Mouse (Mus musculus) adrenal gland, postnatal 4 days (tissue): Measurements from ENCODE around the gene Gm19345. TPM values are rescaled to one million over a fixed set of nuclear protein-coding genes. Genes with fewer than 3 reads are reported as not detected.

Experiments
- DNase-seq, 2 experiments: peaks; one replicate each; pipeline ENCODE4 v3.0.0; 2021 to 2022; ENCODE audit warnings: low spot score in 2 of 2, mixed read lengths in 2 of 2
- long read RNA-seq, 2 experiments: library from polyadenylated mRNA; stranded (forward); transcript quantifications; one replicate each; pipeline ENCODE4 v2.0.0; 2021
- total RNA-seq, 2 experiments: library from RNA; stranded (reverse); gene quantifications; 2 replicates each; pipeline ENCODE4 v1.2.3; 2021

Gm19345 gene
- total RNA-seq = not detected
- long read RNA-seq, experiment 1 = 0 reads
- long read RNA-seq, experiment 2 = 0 reads

DNA sequence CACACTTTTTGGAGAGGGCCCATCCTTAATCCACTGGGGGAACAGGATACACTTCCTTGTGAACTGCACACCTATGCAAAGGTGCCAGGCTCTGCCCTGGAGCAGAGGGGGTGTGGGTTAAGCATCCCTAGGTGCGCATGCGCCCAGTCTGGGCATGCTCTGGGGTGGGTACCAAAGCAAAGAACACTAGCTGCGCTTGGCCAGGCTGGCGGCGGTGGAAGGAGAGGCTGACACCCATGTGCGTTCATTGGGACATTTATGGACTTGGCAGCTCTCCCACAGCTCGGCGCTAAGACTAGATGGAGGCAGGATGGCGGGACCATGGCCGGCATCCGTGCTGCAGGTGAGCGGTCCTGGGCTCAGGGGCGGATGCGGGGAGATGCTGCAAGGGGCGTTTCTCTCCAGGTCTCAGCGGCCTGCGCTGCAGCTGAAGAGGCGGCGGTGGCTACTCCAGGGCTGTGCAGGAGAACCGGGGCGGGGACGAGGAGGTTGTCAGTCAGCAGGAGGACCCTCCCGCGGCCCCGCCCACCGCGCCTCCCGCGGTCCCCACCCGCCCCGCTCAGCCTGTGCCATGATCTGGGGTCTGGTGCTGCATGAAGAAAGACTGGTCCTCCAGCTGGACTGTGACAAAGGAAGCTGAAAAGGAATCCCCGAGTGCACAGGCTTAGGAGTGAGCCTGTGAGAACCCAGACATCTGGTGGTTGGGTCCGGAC, at the start of gene Gm19345:
TSS of gene Gm19345 (plus strand) at position 146 of the 713 bp plus-strand sequence.
- no peak for DNase-seq

DNA sequence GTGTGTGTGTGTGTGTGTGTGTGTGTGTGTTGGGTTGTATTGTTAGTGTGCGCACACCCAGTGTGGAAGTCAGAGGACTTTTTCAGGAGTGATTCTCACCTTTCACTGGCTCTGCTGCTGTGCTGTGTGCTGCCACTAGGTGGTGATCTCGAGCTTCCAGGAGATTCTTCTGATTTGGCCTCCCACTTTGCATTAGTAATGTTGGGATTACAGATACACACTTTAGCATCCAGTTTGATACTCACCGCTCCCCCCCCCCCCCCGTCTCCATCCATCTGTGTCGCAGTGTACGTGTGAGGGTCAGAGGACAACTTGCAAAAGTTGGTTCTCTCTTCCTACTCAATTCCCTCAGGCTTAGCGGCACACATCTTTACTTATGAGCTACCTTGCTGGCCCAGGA, 48.8 kb upstream of the Gm19345 start:
- DNase-seq = peak in 1 of 2 experiments; percentile 62

DNA sequence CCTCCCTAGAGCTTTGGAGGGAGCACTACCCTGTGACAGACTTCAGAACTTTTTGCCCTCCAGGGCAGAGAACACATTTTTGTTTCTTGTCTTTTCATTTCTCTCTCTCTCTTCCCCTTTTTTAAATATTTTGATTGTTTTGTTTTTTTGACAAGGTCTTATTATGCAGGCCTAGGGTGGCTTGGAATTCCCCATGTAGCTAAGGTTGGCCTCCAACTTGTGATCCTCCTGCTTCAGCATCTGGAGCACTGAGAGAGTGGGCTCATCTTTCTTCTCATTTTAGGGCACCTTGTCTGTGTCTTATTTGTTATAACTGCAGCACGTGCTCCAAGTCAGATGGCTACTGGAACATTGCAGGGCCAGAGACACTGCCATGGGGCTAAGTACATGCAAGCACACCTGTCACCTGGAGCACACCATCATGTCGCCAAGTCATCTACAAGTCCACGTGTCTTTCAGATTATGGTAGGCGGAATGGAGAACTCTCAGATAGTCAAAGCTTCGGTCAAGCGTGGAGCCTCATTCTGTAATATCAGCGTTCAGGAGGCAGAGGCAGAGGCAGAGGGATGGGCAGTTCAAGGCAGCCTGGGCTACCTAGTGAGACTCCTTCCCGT, 45.3 kb upstream of the Gm19345 start:
- DNase-seq = no peak

DNA sequence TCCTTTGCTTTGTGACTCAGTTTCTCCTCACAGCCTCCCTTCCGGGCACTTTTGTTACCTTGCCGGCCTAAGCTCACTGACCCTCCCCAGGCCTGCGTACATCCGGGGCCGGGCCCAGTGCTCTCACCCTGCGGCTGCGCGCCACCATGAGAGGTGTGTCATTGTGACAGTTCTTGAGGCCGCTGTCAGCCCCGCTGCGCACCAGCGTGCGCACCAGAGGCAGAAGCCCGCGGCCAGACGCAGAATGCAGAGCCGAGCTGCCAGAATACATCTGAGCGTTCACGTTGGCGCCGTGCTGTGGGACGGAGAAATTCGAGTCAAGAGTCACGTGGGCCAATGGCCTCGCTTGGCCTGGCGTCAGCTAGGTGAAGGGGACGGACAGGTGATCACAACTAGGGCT, 42.4 kb upstream of the Gm19345 start:
- DNase-seq = no peak

DNA sequence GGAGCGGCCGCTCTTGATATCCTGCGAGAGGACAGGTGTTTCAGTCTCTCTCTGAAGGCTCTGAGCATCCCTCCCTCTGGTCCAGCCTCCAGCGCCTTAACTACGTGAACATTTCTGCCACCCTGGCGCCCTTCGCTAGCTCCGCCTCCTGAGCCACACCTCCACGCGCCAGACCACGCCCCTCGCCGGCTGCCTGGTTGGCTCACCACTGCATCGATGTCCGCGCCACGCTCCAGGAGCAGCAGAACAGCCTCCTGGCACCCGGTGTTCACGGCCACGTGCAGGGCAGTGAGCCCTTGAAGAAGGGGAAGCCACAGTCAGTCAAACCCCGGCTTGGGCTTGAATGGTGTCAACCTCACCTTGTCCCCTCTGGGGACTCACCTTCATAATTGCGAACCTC, 40.7 kb upstream of the Gm19345 start:
- DNase-seq = no peak

DNA sequence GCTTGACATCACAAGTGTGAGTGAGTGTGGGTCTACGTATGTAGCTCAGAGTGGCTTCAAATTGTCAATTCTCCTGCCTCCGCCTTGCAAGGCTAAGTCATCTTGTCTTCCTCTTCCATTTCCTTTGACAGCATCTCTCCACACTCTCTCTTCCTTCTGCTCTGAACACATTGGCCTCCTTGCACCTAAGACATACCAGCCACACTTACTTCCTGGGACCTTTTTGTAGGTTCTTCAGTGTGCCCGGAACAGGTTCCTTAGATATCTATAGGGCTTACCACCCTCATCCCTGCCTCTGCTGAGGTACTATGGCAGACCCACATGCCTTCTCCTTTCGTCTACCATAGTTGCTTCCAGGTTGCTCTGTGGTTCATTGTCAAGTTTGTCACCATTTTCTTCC, 38.6 kb upstream of the Gm19345 start:
- DNase-seq = no peak

DNA sequence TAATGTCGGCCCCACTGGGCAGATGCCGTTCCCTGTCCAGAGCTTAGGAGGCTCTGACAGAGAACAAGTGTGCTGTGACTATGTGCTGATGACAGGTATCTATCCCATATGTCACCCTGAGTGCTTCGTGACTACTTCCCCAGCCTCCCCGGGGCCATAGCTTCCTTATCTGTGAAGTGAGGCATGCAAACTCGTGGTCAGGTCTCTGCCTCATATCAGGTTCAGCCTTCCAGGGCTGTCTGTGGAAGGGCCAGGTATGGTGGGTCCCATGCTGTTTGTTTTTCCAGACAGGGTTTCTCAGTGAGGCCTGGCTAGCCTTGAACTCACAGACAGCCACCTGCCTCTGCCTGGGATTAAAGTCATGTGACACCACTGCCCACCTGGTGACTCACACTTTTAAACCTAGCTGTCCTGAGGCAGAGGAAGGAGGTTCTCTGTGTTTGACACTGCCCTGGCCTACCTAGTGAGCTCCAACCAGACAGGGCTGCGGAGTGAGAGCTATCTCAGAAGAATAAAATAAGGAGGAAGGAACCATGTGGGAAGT, 38.2 kb upstream of the Gm19345 start:
- DNase-seq = no peak

DNA sequence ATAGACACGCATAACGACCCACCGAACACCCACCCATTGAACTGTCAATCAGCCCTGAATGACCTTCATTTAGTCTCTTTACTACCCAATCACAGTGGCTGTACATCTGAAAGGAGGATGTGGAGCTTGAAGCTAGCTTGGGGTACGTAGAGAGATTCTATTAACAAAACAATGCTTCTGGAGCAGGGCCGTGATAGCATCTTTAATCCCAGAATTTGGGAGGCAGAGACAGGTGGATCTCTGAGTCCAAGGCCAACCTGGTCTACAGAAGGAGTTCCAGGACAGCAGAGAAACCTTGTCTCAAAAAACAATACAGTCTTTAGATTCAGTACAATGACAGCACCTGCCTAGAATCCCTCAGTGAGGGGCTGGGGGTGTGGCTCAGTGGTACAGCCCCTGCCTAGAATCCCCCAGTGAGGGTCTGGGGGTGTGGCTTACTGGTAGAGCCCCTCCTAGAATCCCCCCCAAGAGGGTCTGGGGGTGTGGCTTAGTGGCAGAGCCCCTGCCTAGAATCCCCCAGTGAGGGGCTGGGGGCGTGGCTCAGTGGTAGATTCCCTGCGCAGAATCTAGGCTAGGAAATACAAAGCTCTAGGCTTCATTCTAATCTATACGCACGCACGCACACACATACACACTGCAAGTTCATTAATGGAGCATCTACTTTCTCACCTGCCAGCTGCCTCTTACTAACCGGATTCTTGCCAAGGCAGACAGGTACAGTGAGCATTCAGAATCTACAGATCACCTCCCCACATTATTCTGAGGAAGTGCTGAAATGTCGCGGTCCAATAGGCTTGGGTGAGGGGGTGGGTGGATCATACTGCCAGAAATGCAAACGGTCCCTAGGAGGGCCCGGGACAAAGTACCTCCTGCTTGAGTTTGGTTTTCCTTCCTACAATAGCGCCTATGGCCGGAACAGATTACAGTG, 36.2 kb upstream of the Gm19345 start:
- DNase-seq = no peak

DNA sequence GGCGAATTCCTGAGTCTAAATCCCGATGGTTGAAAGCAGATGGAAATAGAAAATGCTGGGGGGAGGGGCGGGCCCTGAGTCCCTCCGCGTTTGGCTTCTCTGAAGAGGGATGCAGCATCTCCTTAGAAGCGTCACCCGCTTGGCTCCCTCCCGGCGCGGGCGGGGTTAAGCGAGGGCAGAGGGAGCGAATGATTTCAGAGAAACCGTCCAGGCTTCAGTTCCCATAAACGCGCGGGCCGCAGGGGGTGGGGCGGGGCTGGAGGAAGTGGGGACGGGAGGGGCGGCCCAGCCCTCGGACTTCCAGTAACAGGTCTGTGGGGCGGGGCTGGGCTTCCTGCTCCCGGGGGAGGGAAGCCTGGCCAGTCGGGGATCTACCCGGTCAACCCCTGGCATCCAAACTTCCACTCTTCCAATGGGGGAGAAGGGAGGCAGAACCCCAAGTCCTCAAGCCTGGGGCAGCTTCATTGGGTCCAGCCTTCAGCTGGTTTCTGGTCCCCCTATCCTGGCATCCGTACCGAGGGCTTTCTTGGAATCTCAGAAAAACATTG, 35.5 kb upstream of the Gm19345 start:
- DNase-seq = peak; percentile 52 to 80

DNA sequence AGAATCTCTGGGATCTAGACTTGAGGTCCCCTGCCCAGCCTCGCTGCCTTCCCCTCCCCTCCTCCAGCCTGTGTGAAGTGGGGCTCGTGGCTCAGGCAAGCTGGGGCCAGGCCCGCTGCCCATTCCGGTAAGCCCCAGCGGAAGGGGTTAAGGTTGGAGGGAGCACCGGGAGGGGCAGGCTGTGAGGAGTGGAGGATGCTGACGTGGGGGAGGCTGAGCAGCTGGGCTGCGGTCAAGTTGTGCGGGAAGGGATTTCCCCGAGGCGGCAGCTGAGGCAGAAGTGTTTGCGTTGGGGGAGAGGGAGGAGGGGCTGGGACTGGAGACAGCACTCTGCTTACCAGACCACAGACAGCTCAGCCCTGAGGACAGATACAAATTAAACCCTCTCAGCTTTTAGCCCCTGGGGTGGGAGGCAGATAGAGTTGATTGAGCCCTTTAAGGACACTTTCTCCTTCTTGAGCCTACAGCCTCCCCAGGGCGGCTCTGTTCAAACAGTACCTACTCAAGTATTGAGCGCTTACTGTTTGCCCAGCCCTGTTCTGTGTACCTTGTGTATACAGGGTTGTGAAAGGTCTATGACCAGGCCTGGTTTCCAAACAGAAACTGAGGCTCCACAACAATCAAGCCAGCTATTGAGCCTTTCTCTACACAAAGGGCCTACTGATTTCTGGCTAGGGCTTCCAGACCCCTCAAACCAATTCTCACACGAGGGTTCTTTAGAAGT, 34.3 kb upstream of the Gm19345 start:
- DNase-seq = peak in 1 of 2 experiments; percentile 35

DNA sequence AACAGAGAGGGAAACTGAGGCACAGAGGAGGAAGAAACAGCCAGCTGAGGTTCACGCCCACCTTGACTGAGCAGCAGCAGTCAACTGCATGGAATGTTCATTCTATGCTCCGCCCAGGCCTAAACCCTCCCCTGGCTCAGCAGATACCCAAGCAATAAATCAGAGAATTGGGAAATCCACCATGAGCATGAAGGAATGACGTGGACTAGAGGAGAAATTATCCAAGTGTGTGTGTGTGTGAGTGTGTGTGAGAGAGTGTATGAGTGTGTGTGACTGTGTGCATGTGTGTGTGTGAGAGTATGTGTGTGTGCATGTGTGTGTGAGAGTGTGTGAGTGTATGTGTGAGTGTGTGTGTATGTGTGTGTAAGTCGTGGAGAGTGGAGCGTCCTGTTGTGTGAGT, 33.4 kb upstream of the Gm19345 start:
- no peak for DNase-seq

DNA sequence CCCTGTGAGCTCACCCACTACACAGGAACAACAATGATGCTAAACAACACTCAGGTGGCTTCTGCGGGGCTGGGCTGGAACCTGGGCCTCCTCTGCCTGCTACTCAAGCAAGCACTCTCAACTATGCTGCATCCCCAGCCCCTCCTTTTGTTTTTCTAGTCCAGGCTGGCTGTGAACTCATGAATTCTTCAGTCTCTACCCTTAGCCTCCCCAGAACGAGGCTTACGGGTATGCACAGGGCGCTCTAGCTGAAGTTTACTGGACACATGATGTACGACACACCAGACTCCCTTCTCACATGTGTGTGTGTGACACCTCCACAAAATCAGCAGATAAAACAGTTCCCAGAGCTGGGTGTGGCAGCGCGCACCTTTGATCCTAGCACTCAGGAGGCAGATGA, 32.9 kb upstream of the Gm19345 start:
- no peak for DNase-seq

DNA sequence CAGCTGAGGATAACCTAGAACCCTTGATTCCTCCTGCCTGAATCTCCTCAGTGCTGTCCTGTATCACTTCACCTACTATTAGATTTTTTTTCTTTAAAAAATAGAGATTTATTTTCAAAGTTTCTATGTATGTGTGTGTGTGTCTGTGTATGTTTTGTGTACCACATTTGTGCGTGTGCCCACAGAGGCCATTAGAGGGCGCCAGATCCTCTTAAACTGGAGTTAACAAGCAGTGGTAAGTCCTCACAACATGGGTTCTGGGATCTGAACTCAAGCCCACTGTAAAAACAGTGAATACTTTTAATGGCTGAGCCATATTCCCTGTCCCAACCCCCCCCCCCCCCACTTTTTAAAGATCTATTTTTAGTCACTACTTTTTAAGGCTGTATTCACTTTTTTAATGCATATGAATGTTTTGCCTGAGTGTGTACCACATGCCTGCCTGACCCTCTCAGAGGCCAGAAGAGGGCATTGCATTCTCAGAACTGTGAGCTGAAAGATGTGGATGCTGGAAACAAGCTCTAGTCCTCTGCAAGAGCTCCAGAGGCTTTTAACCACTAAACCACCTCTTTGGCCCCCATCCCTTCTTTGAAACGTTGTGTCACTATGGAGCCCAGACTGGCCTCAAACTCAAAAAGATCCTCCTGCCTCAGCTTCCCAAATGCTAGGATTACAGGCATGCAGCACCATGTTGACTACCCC, 31.3 kb upstream of the Gm19345 start:
- no peak for DNase-seq

DNA sequence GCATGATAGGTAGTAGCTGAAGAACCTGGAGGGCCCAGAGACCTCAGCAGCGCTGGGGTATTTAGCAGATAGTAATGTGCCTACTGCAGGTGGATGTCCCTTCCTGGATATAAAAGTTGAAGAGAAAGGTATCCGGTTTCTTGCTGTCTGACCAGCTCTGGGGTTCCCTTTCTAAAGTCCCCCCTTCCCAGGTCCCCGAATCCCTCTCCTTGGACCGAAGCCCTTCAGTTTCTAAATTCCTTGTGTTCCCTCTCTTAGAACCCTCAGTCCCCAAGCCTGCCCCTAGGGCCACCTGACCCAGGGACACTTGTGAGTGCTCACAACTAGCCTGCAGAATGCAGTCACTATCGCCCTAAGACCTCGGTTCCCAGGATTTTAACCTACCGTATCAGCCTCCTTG, 30.2 kb upstream of the Gm19345 start:
- DNase-seq = no peak

DNA sequence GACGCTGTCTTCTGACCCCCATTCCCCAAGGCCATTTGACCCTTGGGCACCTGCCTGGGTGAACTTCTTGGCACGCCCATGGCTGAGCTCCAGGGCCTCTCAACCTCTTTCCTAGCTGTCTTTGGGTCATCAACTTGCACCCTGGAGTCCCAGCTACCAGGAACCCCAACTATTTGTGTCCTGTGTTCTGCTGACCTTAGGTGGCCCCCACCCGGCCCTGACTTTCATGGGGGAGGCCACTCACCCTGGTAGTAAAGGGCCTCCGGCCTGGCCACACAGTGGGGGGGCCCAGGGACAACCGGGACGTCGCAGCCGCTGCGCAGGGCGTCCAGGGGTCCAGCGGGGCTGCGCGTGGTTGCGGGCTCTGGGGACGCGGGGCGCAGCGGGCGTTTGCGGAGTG, 29.6 kb upstream of the Gm19345 start:
- DNase-seq = no peak

DNA sequence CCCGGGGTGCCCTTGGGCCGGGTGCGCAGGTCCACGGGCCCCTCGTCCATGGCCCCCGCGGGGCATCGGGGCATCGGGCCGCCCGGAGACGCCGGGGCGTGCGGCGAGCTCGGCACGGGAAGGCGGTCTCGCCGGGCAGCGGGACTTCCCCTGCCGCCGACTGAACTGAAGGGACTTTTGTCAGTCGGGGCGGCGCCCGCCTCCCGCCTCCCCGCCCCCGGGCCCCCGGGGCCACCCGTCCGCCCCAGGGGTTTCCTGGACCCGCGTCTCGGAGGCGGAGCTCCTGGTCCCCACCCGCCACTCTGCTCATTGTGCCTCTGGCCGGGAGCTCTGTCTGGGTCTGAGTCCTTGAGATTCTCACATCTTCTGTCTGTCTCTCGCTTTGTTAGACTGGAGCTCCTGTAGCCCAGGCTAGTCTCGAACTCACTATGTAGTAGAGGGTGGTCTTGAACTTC, 29.2 kb upstream of the Gm19345 start, which contains the start of gene Bcl3:
TSS of gene Bcl3 (minus strand) at position 167 of the 455 bp plus-strand sequence.
- DNase-seq = peak in 1 of 2 experiments; percentile 51

DNA sequence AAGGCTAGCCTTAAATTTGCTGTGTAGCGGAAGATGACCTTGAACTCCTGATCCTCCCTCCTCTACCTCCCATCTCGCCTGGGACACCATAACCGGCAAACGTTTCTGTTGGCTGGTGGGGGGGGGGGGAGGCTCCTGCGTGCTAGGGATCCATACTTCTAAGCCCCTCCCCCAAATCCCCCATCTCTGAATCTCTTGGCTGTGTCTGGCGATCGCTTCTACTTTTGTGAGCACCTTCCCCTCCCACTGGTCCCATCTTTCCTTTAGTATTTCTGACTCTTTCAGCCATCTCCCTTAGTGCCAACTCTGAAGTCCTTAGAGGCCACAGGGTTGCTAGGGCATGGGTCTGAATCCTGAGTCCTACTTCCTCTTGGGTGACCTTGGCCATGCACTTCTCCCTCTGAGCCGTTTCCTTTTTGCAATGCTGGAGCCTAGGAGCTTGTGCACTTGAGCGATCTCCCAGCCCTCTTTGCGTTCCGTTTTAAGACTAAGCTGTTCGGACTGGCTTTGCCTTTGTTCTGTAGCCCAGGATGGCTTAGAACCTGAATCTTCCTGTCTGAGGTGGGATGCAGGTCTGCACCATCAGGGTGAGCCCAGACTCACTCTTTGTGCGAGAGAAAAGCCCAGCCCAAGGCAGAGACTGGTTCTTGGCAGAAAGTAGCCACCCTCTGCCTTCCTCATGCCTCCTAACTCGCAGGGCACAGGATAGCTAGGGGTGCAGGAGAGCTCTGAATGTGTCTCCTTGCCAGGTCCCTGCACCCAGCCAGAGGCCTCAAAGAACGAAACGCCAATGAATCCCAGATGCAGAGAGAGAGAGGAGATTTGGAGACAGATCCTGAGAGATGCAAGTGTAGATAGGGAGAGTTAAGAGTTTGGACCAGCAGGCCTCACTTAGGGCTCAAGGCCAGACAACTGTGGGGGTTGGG, 28.3 kb upstream of the Gm19345 start:
- DNase-seq = no peak

DNA sequence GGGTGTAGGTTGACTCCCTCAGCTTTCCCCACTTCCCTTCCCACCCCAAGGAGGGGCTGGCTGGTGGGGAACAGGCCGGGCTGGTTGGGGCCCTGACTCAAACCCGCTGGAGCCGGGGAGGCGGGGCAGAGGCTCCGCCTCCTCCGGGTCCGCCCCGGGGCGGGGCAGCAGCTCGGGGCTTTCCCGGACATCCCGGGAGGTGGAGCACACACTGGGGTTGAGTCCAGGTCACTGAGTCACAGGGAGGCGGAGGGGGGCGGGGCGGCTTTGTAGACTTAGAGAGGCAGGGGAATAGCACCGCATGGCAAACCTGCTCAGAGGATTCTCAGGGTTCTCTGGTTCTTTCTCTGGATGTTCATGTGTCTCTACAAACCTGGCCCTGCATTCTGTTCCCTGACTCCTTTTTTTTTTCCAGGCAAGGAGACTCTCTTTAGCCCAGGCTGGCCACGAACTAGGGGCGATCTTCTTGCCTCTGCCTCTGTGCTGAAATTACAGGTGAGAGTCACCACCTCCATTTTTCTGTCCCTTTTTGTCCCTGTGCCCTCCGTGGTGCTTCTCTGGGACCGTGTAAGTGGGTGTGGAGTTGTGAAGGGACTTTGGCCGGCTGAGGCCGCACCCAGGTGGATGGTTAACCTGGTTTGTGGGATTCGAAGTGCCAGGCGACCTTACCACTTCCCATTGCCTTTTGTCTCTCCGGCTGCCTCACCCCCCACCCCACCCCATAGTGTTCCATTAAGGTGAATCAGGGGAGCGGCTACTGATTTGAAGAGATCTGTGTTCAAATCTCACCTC, 27.4 kb upstream of the Gm19345 start:
- DNase-seq = peak; percentile 86 to 87
